ENCODE assay signal across 22 mouse cellular contexts in the genomic region with DNA sequence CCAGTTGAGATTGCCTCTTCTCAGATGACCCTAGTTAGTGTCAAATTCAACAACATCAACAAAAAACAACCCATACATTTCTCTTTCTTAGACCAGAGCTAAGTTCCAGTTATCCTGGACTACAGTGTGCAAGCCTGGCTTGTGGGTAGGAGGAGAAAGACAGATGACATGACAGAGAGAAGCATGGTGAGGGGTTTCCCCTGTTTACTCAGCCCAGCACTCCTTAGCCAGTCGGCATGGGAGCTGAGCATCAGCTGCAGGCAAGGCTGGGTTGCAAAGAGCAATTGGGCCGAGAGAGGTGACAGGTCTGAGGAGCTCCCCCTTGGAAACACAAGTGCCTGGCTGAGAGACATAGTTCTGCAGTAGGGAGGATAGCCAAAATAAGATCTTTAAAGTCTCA. TPM values are rescaled to one million over a fixed set of nuclear protein-coding genes. Genes with fewer than 3 reads are reported as not detected.
DNase-seq lines count a peak whose midpoint lies in the region; ATAC-seq and TF ChIP-seq lines count a peak whose summit lies in the region.
"Had no signal": no experiment of that assay in that cellular context is flagged by ENCODE, and none has a peak within 500 bp of the region (broad histone marks: within the 10 kb centered on the region; RNA-seq: fewer than 3 reads in every experiment).

No protein-coding gene starts in this region.

- no peaks in the 10 kb centered on the region for H3K36me3 ChIP-seq in kidney, postnatal 0 days (ENCODE audit: insufficient read depth, low read length)
- no peaks in the 10 kb centered on the region for H3K36me3 ChIP-seq in kidney, embryonic 16.5 days (ENCODE audit: insufficient read depth, low read length)
- no peaks in the 10 kb centered on the region for H3K36me3 ChIP-seq in thymus, adult 2 months (ENCODE audit: control insufficient read depth, insufficient read depth, low read length)
- H3K36me3 ChIP-seq in forebrain, postnatal 0 days (ENCODE audit: insufficient read depth) = no peaks in the 10 kb centered on the region
- H3K36me3 ChIP-seq: embryonic facial prominence, embryonic 12.5 days; forebrain, embryonic 15.5 days had no signal

- no peak overlapping the region for H3K4me3 ChIP-seq in kidney, postnatal 0 days (replicated peaks; ENCODE audit: low read depth, low read length)
- no peak overlapping the region for H3K4me3 ChIP-seq in kidney, embryonic 16.5 days (ENCODE audit: low read length)
- H3K4me3 ChIP-seq in thymus, adult 2 months (ENCODE audit: control insufficient read depth, insufficient read depth, low read length) = no peak overlapping the region
- H3K4me3 ChIP-seq in forebrain, postnatal 0 days (ENCODE audit: low read depth, low read length) = no peak overlapping the region
- H3K4me3 ChIP-seq: embryonic facial prominence, embryonic 10.5 days; embryonic facial prominence, embryonic 12.5 days; forebrain, embryonic 13.5 days; forebrain, embryonic 15.5 days had no signal

- TF ChIP-seq CTCF in kidney, postnatal 0 days (IDR thresholded peaks at IDR 0.05; ENCODE audit: low read depth) = no peak
- TF ChIP-seq CTCF in thymus, adult 2 months (IDR thresholded peaks at IDR 0.05; ENCODE audit: borderline replicate concordance, control insufficient read depth, extremely low read depth, insufficient read depth, low read length, poor library complexity) = no peak
- TF ChIP-seq CTCF in forebrain, postnatal 0 days (IDR thresholded peaks at IDR 0.05; ENCODE audit: low read depth) = no peak

- no peak overlapping the region for H3K27ac ChIP-seq in kidney, postnatal 0 days
- H3K27ac ChIP-seq in kidney, embryonic 16.5 days (ENCODE audit: low read length) = no peak overlapping the region
- H3K27ac ChIP-seq in thymus, adult 2 months (ENCODE audit: control insufficient read depth, insufficient read depth, low read length) = no peak overlapping the region
- H3K27ac ChIP-seq in forebrain, postnatal 0 days (ENCODE audit: low read depth, low read length) = no peak overlapping the region
- H3K27ac ChIP-seq: embryonic facial prominence, embryonic 10.5 days; embryonic facial prominence, embryonic 12.5 days; forebrain, embryonic 13.5 days; forebrain, embryonic 15.5 days had no signal

- ATAC-seq in kidney, postnatal 0 days (replicated peaks; ENCODE audit: low FRiP score, low read depth) = no peak
- ATAC-seq in kidney, embryonic 16.5 days (ENCODE audit: low FRiP score, low TSS enrichment) = no peak
- peak; percentile 45 for ATAC-seq in CD4-positive, CD25-positive, alpha-beta regulatory T cell, adult 4 months
- no peak for ATAC-seq in forebrain, postnatal 0 days
- ATAC-seq: activated CD4-positive, CD25-positive, alpha-beta regulatory T cell, adult 4 months; forebrain, embryonic 13.5 days; forebrain, embryonic 15.5 days; Patski had no signal

- peak; percentile 27 for DNase-seq in kidney, postnatal 0 days (ENCODE audit: low spot score)
- peak; percentile 9 for DNase-seq in induced T-regulatory cell, adult 2 months (ENCODE audit: low read depth)
- no peak for DNase-seq in thymus, adult 2 months
- no peak for DNase-seq in layer of hippocampus, adult 8-10 months (ENCODE audit: low spot score in 2 of 2)
- DNase-seq in forebrain, postnatal 0 days = no peak
- DNase-seq: adrenal gland, adult 8-10 months; adrenal gland, postnatal 14 days; adrenal gland, postnatal 36 days; cerebellum, adult 11-12 months; cerebellum, adult 2 months; cerebellum, adult 9-10 months; cerebellum, postnatal 10 days; cerebellum, postnatal 25 days had no signal

- no peaks in the 10 kb centered on the region for H3K9me3 ChIP-seq in kidney, postnatal 0 days (replicated peaks; ENCODE audit: low read length)
- no peaks in the 10 kb centered on the region for H3K9me3 ChIP-seq in kidney, embryonic 16.5 days (ENCODE audit: low read length)
- no peaks in the 10 kb centered on the region for H3K9me3 ChIP-seq in forebrain, postnatal 0 days (ENCODE audit: low read length)
- H3K9me3 ChIP-seq: embryonic facial prominence, embryonic 10.5 days; embryonic facial prominence, embryonic 12.5 days; forebrain, embryonic 13.5 days; forebrain, embryonic 15.5 days; G1E had no signal

- no peaks in the 10 kb centered on the region for H3K27me3 ChIP-seq in kidney, postnatal 0 days (ENCODE audit: insufficient read depth, low read length)
- H3K27me3 ChIP-seq in kidney, embryonic 16.5 days (ENCODE audit: insufficient read depth, low read length) = no peaks in the 10 kb centered on the region
- H3K27me3 ChIP-seq in thymus, adult 2 months (ENCODE audit: control insufficient read depth, insufficient read depth, low read length) = no peaks in the 10 kb centered on the region
- H3K27me3 ChIP-seq in forebrain, postnatal 0 days (ENCODE audit: insufficient read depth, low read length) = no peaks in the 10 kb centered on the region
- H3K27me3 ChIP-seq: embryonic facial prominence, embryonic 12.5 days; forebrain, embryonic 13.5 days; forebrain, embryonic 15.5 days; Patski had no signal

- H3K4me2 ChIP-seq in kidney, postnatal 0 days (ENCODE audit: low read length) = no peak overlapping the region
- no peak overlapping the region for H3K4me2 ChIP-seq in kidney, embryonic 16.5 days (replicated peaks; ENCODE audit: low read depth, low read length)
- no peak overlapping the region for H3K4me2 ChIP-seq in forebrain, postnatal 0 days (ENCODE audit: low read depth)
- H3K4me2 ChIP-seq: embryonic facial prominence, embryonic 12.5 days; forebrain, embryonic 13.5 days; forebrain, embryonic 15.5 days had no signal

- 11% methylated on average over 2 of the region's 2 CpGs for WGBS in kidney, postnatal 0 days
- WGBS in kidney, embryonic 16.5 days = 15% methylated on average over 2 of the region's 2 CpGs
- 73% methylated on average over 2 of the region's 2 CpGs for WGBS in thymus, adult 2 months
- WGBS in forebrain, postnatal 0 days = 71% methylated on average over 2 of the region's 2 CpGs

- H3K9ac ChIP-seq in kidney, postnatal 0 days (ENCODE audit: low read depth, low read length) = no peak overlapping the region
- H3K9ac ChIP-seq in kidney, embryonic 16.5 days (replicated peaks; ENCODE audit: low read length) = no peak overlapping the region
- H3K9ac ChIP-seq in forebrain, postnatal 0 days = no peak overlapping the region
- H3K9ac ChIP-seq: embryonic facial prominence, embryonic 12.5 days; forebrain, embryonic 13.5 days; forebrain, embryonic 15.5 days had no signal

- TF ChIP-seq POLR2A in thymus, adult 2 months (IDR thresholded peaks at IDR 0.05; ENCODE audit: control insufficient read depth, extremely low read depth, insufficient read depth, low read length, poor library complexity) = no peak

- no peaks in the 10 kb centered on the region for H3K4me1 ChIP-seq in kidney, postnatal 0 days (replicated peaks; ENCODE audit: insufficient read depth, low read length)
- peaks cover 5% of the 10 kb centered on the region; the same call in 1 of the 2 replicates for H3K4me1 ChIP-seq in kidney, embryonic 16.5 days (ENCODE audit: insufficient read depth, low read length)
- H3K4me1 ChIP-seq in thymus, adult 2 months (replicated peaks; ENCODE audit: control insufficient read depth, insufficient read depth, low read length) = no peaks in the 10 kb centered on the region
- H3K4me1 ChIP-seq in forebrain, postnatal 0 days (ENCODE audit: insufficient read depth) = no peaks in the 10 kb centered on the region
- H3K4me1 ChIP-seq: embryonic facial prominence, embryonic 12.5 days; forebrain, embryonic 13.5 days; forebrain, embryonic 15.5 days had no signal

RNA-seq across cellular contexts. Expression of gene Smim15, which starts 56.5 kb away (rescaled TPM):
- polyA plus RNA-seq in kidney, postnatal 0 days (2015; fragmentation: Nextera tagmentation; extraction: Ambion mirVana) = 90.2 and 95.4 TPM in 2 replicates
- 80.5 and 84.7 TPM in 2 replicates for polyA plus RNA-seq in kidney, embryonic 16.5 days (2015; fragmentation: Nextera tagmentation; extraction: Ambion mirVana)
- 10 to 100 TPM; 76.2 to 86.4 TPM for polyA plus RNA-seq in CD4-positive, CD25-positive, alpha-beta regulatory T cell, adult 4 months (2017; shearing (Covaris generic))
- 13.9 and 15.6 TPM in 2 replicates for polyA plus RNA-seq in thymus, adult 2 months (2012; rRNA removed)
- total RNA-seq in layer of hippocampus, adult 8-10 months (2022) = 10 to 100 TPM; 44.2 to 69.0 (median 58.4) TPM
- 40.3 and 46.5 TPM in 2 replicates for total RNA-seq in forebrain, postnatal 0 days (2014; rRNA removed)
- polyA plus RNA-seq in forebrain, postnatal 0 days (2015; fragmentation: Nextera tagmentation; extraction: Ambion mirVana) = 34.0 and 36.8 TPM in 2 replicates

RNA-seq across cellular contexts. Expression of gene Ndufaf2, which starts 57.7 kb away (rescaled TPM):
- polyA plus RNA-seq in kidney, postnatal 0 days (2015; fragmentation: Nextera tagmentation; extraction: Ambion mirVana) = 79.3 and 87.4 TPM in 2 replicates
- polyA plus RNA-seq in kidney, embryonic 16.5 days (2015; fragmentation: Nextera tagmentation; extraction: Ambion mirVana) = 72.0 and 72.6 TPM in 2 replicates
- polyA plus RNA-seq in CD4-positive, CD25-positive, alpha-beta regulatory T cell, adult 4 months (2017; shearing (Covaris generic)) = 10 to 100 TPM; 39.7 to 40.4 TPM
- polyA plus RNA-seq in thymus, adult 2 months (2012; rRNA removed) = 4.1 and 5.0 TPM in 2 replicates
- total RNA-seq in layer of hippocampus, adult 8-10 months (2022) = 10 to 100 TPM; 16.1 to 21.8 (median 19.8) TPM
- total RNA-seq in forebrain, postnatal 0 days (2014; rRNA removed) = 22.1 and 28.1 TPM in 2 replicates
- 84.1 and 103 TPM in 2 replicates for polyA plus RNA-seq in forebrain, postnatal 0 days (2015; fragmentation: Nextera tagmentation; extraction: Ambion mirVana)

RNA-seq across cellular contexts. Expression of gene Ercc8, which starts 57.8 kb away (rescaled TPM):
- polyA plus RNA-seq in kidney, postnatal 0 days (2015; fragmentation: Nextera tagmentation; extraction: Ambion mirVana) = 11.6 and 11.7 TPM in 2 replicates
- 15.4 and 16.7 TPM in 2 replicates for polyA plus RNA-seq in kidney, embryonic 16.5 days (2015; fragmentation: Nextera tagmentation; extraction: Ambion mirVana)
- 10 to 100 TPM; 11.0 to 13.6 TPM for polyA plus RNA-seq in CD4-positive, CD25-positive, alpha-beta regulatory T cell, adult 4 months (2017; shearing (Covaris generic))
- 15.3 and 17.4 TPM in 2 replicates for polyA plus RNA-seq in thymus, adult 2 months (2012; rRNA removed)
- total RNA-seq in layer of hippocampus, adult 8-10 months (2022) = 10 to 100 TPM; 15.3 to 19.8 (median 16.2) TPM
- 38.3 and 42.3 TPM in 2 replicates for total RNA-seq in forebrain, postnatal 0 days (2014; rRNA removed)
- polyA plus RNA-seq in forebrain, postnatal 0 days (2015; fragmentation: Nextera tagmentation; extraction: Ambion mirVana) = 28.4 and 31.1 TPM in 2 replicates

Comparison
In these comparisons a context has a peak if more than half of its experiments do, and no peak if none do; other contexts are left out.
1. DNase-seq: peak in kidney, postnatal 0 days (single experiment) and induced T-regulatory cell, adult 2 months (single experiment); none in thymus, adult 2 months (single experiment), layer of hippocampus, adult 8-10 months (0 of 2) and forebrain, postnatal 0 days (single experiment).